Mouse (Mus musculus): Measurements from ENCODE around the gene Zfp648. TPM values are rescaled to one million over a fixed set of nuclear protein-coding genes. Genes with fewer than 3 reads are reported as not detected.

Gene Zfp648
- total and polyA plus RNA-seq, 2 experiments from 2014 or later = not detected

DNA sequence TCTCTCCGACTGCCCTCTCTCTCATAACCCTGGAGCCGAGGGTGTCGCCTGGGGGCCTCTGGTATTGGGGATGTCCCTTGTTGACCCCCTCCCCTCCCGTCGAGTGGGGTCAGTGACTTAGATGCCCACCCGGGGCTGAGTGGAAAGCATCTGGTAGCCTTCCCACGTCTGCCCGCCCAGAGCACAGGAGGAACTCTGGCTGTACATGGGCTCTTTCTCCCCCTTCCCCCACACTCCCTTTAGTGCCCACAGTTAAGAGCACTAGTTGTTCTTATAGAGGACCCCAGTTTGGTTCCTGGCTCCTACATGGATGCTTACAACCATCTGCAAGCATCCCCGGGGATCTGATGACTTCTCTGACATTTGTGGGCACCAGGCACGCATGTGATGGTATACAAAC, 2.1 kb upstream of the Zfp648 start:
- Histone ChIP-seq H3K27me3 (ENCODE audit: control insufficient read depth, insufficient read depth, low read length) (peaks cover 5% of the 10 kb centered on the region), H3K9me3 (replicated peaks; ENCODE audit: control insufficient read depth, low read length) (no peaks in the 10 kb centered on the region), H3K4me1 (ENCODE audit: control insufficient read depth, insufficient read depth) (no peaks in the 10 kb centered on the region), H3K4me2 (ENCODE audit: low read depth, low read length) (no peak overlapping the region), H3K27ac (ENCODE audit: low read depth) (no peak overlapping the region), H3K36me3 (replicated peaks; ENCODE audit: control insufficient read depth, insufficient read depth, low read length) (no peaks in the 10 kb centered on the region), H3K9ac (replicated peaks; ENCODE audit: low read depth, low read length) (no peak overlapping the region), H3K4me3 (ENCODE audit: low read depth, low read length) (no peak overlapping the region)
- 81% methylated on average over 10 of the region's 10 CpGs for WGBS
- no peak for DNase-seq (ENCODE audit: low spot score)
- no peak for ATAC-seq (ENCODE audit: insufficient read depth, low read depth)
- no peak for TF ChIP-seq CTCF (IDR thresholded peaks at IDR 0.05; ENCODE audit: low read depth)
- no peak for TF ChIP-seq EP300 (IDR thresholded peaks at IDR 0.05; ENCODE audit: low read depth)

- no peaks in the 10 kb centered on the region for H3K36me3 ChIP-seq (replicated peaks; ENCODE audit: control insufficient read depth, insufficient read depth, low read length)
- H3K4me3 ChIP-seq (ENCODE audit: low read depth, low read length) = no peak overlapping the region
- WGBS = 73% methylated on average over 8 of the region's 8 CpGs
- TF ChIP-seq EP300 (IDR thresholded peaks at IDR 0.05; ENCODE audit: low read depth) (no peak), CTCF (IDR thresholded peaks at IDR 0.05; ENCODE audit: low read depth) (no peak)
- H3K4me1 ChIP-seq (ENCODE audit: control insufficient read depth, insufficient read depth) = peaks cover 6% of the 10 kb centered on the region; the same call in 1 of the 2 replicates
- no peak for DNase-seq (ENCODE audit: low spot score)
- H3K4me2 ChIP-seq (ENCODE audit: low read depth, low read length) = no peak overlapping the region
- no peak overlapping the region for H3K9ac ChIP-seq (replicated peaks; ENCODE audit: low read depth, low read length)
- peaks cover 32% of the 10 kb centered on the region for H3K27me3 ChIP-seq (ENCODE audit: control insufficient read depth, insufficient read depth, low read length)
- peak; percentile 36; the same call in 1 of the 2 replicates for ATAC-seq (ENCODE audit: insufficient read depth, low read depth)
- H3K27ac ChIP-seq (ENCODE audit: low read depth) = no peak overlapping the region
- H3K9me3 ChIP-seq (replicated peaks; ENCODE audit: control insufficient read depth, low read length) = no peaks in the 10 kb centered on the region
Observed at GRCm38 (mm10) chr1:154202580-154202979, 1.6 kb downstream of the Zfp648 start.

GRCm38 (mm10) chr1:154203386-154203785, 2.4 kb downstream of the Zfp648 start:
- Histone ChIP-seq H3K9ac (replicated peaks; ENCODE audit: low read depth, low read length) (no peak overlapping the region), H3K27me3 (ENCODE audit: control insufficient read depth, insufficient read depth, low read length) (peaks cover 32% of the 10 kb centered on the region), H3K4me1 (ENCODE audit: control insufficient read depth, insufficient read depth) (peaks cover 6% of the 10 kb centered on the region; the same call in 1 of the 2 replicates), H3K36me3 (replicated peaks; ENCODE audit: control insufficient read depth, insufficient read depth, low read length) (no peaks in the 10 kb centered on the region), H3K27ac (ENCODE audit: low read depth) (no peak overlapping the region), H3K4me2 (ENCODE audit: low read depth, low read length) (no peak overlapping the region), H3K9me3 (replicated peaks; ENCODE audit: control insufficient read depth, low read length) (no peaks in the 10 kb centered on the region), H3K4me3 (ENCODE audit: low read depth, low read length) (no peak overlapping the region)
- TF ChIP-seq EP300 (IDR thresholded peaks at IDR 0.05; ENCODE audit: low read depth) (no peak), CTCF (IDR thresholded peaks at IDR 0.05; ENCODE audit: low read depth) (no peak)
- DNase-seq (ENCODE audit: low spot score) = no peak
- ATAC-seq (ENCODE audit: insufficient read depth, low read depth) = no peak
- WGBS = 83% methylated on average over 5 of the region's 5 CpGs

- H3K27me3 ChIP-seq (ENCODE audit: control insufficient read depth, insufficient read depth, low read length) = peaks cover 32% of the 10 kb centered on the region
- no peak overlapping the region for H3K9ac ChIP-seq (replicated peaks; ENCODE audit: low read depth, low read length)
- 10% methylated on average over 66 of the region's 66 CpGs for WGBS
- H3K36me3 ChIP-seq (replicated peaks; ENCODE audit: control insufficient read depth, insufficient read depth, low read length) = no peaks in the 10 kb centered on the region
- H3K27ac ChIP-seq (ENCODE audit: low read depth) = no peak overlapping the region
- DNase-seq (ENCODE audit: low spot score) (no peak), ATAC-seq (ENCODE audit: insufficient read depth, low read depth) (no peak)
- peaks cover 6% of the 10 kb centered on the region; the same call in 1 of the 2 replicates for H3K4me1 ChIP-seq (ENCODE audit: control insufficient read depth, insufficient read depth)
- peak overlapping the region; percentile 39 for H3K4me3 ChIP-seq (ENCODE audit: low read depth, low read length)
- TF ChIP-seq CTCF (IDR thresholded peaks at IDR 0.05; ENCODE audit: low read depth) (no peak), EP300 (IDR thresholded peaks at IDR 0.05; ENCODE audit: low read depth) (no peak)
- H3K4me2 ChIP-seq (ENCODE audit: low read depth, low read length) = peak overlapping the region; percentile 52
- H3K9me3 ChIP-seq (replicated peaks; ENCODE audit: control insufficient read depth, low read length) = no peaks in the 10 kb centered on the region
Observed at GRCm38 (mm10) chr1:154204652-154205573, 3.9 kb downstream of the Zfp648 start.

DNA sequence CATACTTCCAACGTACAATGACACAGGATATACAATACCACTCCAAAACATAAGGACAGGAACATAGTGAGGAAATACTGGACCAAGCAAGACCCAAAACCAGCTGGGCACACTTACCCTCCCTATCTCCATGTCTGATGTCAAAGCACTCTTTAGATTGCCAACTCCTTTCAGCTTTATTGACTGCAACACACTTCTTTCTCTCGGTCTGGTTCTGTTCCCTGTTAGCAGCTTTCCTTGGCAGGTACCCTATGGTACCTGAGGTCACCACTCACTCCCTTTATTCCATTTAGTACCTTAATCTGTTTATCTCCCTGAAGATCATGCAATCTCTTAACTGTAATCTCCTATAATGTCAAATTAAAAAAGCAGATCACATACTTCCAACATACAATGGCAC, 19.0 kb downstream of the Zfp648 start:
- no peak overlapping the region for H3K4me2 ChIP-seq (ENCODE audit: low read depth, low read length)

More for the DNA sequence above, 19.0 kb downstream of the Zfp648 start:
- no peaks in the 10 kb centered on the region for H3K36me3 ChIP-seq (replicated peaks; ENCODE audit: control insufficient read depth, insufficient read depth, low read length)
- no peak for DNase-seq (ENCODE audit: low spot score)
- H3K27me3 ChIP-seq (ENCODE audit: control insufficient read depth, insufficient read depth, low read length) = no peaks in the 10 kb centered on the region
- 67% methylated on average over 2 of the region's 2 CpGs for WGBS
- TF ChIP-seq EP300 (IDR thresholded peaks at IDR 0.05; ENCODE audit: low read depth) (no peak), CTCF (IDR thresholded peaks at IDR 0.05; ENCODE audit: low read depth) (no peak)
- ATAC-seq (ENCODE audit: insufficient read depth, low read depth) = no peak
- H3K4me1 ChIP-seq (ENCODE audit: control insufficient read depth, insufficient read depth) = no peaks in the 10 kb centered on the region
- H3K4me3 ChIP-seq (ENCODE audit: low read depth, low read length) = no peak overlapping the region
- no peak overlapping the region for H3K27ac ChIP-seq (ENCODE audit: low read depth)
- H3K9ac ChIP-seq (replicated peaks; ENCODE audit: low read depth, low read length) = no peak overlapping the region
- H3K9me3 ChIP-seq (replicated peaks; ENCODE audit: control insufficient read depth, low read length) = no peaks in the 10 kb centered on the region

Measured in heart, postnatal 0 days (tissue).